Mouse (Mus musculus): Measurements from ENCODE around the gene Pank2. TPM values are rescaled to one million over a fixed set of nuclear protein-coding genes. Genes with fewer than 3 reads are reported as not detected.
A peak's percentile ranks its signal among the peaks of the same experiment; 100 is the strongest.
"Not testable (repeated sequence)": the region's sequence is repeated elsewhere in the genome, so short reads cannot be mapped to it uniquely, and the experiment has no call there.

Gene Pank2
- polyA plus RNA-seq (2012), result 2.3 and 3.0 TPM in 2 replicates

DNA sequence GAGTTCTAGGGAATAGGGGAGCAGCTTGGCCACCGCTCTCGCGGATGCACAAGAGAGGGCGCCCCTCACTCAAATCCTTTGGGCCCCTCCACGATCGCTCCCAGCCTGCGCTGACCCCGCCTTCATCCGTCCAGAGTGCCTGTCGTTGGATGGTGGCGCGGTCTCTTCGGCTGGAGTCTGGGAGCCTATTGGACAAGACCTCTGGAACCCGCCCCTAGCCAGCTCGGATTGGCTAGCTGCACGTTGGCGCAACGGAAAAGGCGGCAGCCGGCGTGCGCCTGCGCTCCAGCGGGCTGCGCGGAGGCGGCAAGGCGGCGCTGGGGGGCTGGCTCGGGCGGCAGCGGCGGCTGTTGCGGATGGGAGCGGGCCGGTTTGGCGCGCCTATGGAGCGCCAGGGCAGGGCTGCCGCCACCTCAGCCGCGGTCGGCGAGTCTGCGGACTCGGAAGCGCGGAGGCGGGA lies at the start of gene Pank2:
Pank2 (plus strand) TSS at position 283 of the 460 bp plus-strand sequence.
- no peaks in the 10 kb centered on the region for H3K9me3 ChIP-seq (ENCODE audit: control insufficient read depth, low read length)
- no peaks in the 10 kb centered on the region for H3K27me3 ChIP-seq (ENCODE audit: control insufficient read depth)
- TF ChIP-seq TAL1 (IDR thresholded peaks at IDR 0.05; ENCODE audit: low read length) (no peak), GATA1 (IDR thresholded peaks at IDR 0.05; ENCODE audit: low read length) (no peak)
- peak within 1 kb of the TSS; percentile 92 for H3K4me3 ChIP-seq (replicated peaks)
- peaks cover 28% of the 10 kb centered on the region for H3K36me3 ChIP-seq (ENCODE audit: control insufficient read depth)
- peaks cover 74% of the 10 kb centered on the region for H3K4me1 ChIP-seq (ENCODE audit: control insufficient read depth)

DNA sequence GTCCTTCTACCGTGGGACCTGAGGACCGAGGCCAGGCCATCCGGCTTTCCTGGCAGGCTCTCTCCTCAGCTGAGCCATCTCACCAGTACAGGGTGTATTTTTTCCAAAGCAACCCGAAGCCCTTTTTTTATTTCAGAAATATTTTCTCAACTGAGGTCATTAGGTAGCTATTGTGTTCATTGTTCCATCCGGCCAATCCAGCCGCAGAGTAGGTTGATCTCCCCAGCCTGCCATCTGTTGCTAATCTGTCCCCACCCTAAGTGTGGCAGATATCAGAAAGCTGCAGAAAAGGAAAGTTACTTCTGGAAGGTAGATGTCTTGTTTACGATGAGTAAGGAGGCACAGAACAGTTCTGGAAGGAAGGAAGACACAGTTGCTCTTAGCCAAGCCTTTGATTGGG lies 48.5 kb upstream of the Pank2 start:
- Histone ChIP-seq H3K36me3 (ENCODE audit: control insufficient read depth) (peaks cover 52% of the 10 kb centered on the region), H3K4me1 (ENCODE audit: control insufficient read depth) (peaks cover 92% of the 10 kb centered on the region), H3K27me3 (ENCODE audit: control insufficient read depth) (no peaks in the 10 kb centered on the region), H3K4me3 (replicated peaks) (peak overlapping the region; percentile 56), H3K9me3 (ENCODE audit: control insufficient read depth, low read length) (no peaks in the 10 kb centered on the region)
- TF ChIP-seq GATA1 (IDR thresholded peaks at IDR 0.05; ENCODE audit: low read length), result peak; percentile 96
- TF ChIP-seq TAL1 (IDR thresholded peaks at IDR 0.05; ENCODE audit: low read length), result peak; percentile 90

DNA sequence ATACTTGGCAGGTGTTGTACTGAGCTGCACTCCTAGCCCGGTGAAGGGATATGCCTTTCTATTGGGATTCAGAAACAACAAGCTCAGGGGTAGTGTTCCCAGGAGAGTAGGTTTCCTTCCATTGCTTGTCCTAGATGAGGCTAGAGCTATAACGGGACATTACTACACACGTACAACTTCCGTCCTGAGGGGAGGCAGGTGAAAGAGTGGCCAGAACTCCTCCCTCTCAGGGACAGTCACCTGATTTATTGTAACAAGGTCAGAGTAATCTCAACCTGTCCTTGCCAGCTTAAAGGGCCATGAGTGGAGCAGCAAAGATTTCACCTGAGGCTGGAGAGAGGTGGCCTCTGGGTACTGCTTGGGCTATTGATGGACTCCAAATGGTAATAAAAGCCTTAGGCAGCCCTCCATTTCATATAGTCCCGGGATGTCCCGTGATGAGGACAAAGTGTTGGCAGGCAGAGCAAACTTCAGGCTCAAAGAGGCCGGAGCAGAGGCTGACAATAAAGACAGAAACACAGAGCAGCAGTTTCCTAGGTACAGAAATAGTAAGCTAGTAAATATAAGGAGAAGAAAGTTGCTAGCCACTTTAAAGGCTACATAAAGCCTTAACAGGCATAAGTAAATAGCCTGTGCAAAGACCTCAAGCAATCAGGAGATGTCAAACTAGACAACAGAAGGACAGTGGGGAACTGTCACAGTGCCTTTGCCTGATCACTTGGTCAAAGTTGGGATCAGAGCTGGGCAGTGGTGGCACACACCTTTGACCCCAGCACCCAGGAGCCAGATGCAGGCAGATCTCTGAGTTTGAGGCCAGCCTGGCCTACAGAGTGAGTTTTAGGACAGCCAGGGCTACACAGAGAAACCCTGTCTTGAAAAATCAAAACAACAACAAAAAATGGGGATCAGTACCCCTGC lies 46.1 kb upstream of the Pank2 start:
- Histone ChIP-seq H3K36me3 (ENCODE audit: control insufficient read depth) (peaks cover 50% of the 10 kb centered on the region), H3K4me3 (replicated peaks) (no peak overlapping the region), H3K9me3 (ENCODE audit: control insufficient read depth, low read length) (no peaks in the 10 kb centered on the region), H3K27me3 (ENCODE audit: control insufficient read depth) (no peaks in the 10 kb centered on the region), H3K4me1 (ENCODE audit: control insufficient read depth) (peaks cover 91% of the 10 kb centered on the region)
- TF ChIP-seq GATA1 (IDR thresholded peaks at IDR 0.05; ENCODE audit: low read length), result no peak
- TF ChIP-seq TAL1 (IDR thresholded peaks at IDR 0.05; ENCODE audit: low read length), result no peak

DNA sequence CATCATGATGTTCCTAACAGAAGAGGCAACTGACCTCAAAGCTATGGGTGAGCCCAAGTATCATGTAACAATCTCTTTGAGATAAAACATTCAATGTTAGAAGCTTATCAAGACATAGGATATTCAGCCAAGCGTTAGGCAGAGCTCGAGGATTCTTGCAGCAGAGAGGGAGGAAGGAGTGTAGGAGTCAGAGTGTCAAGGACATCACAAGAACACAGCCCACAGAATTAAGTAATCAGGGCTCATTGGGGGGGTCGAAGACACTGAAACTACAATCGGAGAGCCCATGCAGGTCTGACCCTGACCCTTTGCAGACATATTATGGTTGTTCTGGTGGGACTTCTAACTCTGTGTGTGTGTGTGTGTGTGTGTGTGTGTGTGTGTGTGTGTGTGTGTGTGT lies 42.3 kb upstream of the Pank2 start:
- H3K9me3 ChIP-seq (ENCODE audit: control insufficient read depth, low read length), result peaks cover 2% of the 10 kb centered on the region; the same call in 1 of the 2 replicates
- peaks cover 27% of the 10 kb centered on the region for H3K36me3 ChIP-seq (ENCODE audit: control insufficient read depth)
- no peaks in the 10 kb centered on the region for H3K27me3 ChIP-seq (ENCODE audit: control insufficient read depth)
- H3K4me1 ChIP-seq (ENCODE audit: control insufficient read depth), result peaks cover 91% of the 10 kb centered on the region
- TF ChIP-seq GATA1 (IDR thresholded peaks at IDR 0.05; ENCODE audit: low read length), result no peak
- TF ChIP-seq TAL1 (IDR thresholded peaks at IDR 0.05; ENCODE audit: low read length), result no peak
- H3K4me3 ChIP-seq (replicated peaks), result no peak overlapping the region

DNA sequence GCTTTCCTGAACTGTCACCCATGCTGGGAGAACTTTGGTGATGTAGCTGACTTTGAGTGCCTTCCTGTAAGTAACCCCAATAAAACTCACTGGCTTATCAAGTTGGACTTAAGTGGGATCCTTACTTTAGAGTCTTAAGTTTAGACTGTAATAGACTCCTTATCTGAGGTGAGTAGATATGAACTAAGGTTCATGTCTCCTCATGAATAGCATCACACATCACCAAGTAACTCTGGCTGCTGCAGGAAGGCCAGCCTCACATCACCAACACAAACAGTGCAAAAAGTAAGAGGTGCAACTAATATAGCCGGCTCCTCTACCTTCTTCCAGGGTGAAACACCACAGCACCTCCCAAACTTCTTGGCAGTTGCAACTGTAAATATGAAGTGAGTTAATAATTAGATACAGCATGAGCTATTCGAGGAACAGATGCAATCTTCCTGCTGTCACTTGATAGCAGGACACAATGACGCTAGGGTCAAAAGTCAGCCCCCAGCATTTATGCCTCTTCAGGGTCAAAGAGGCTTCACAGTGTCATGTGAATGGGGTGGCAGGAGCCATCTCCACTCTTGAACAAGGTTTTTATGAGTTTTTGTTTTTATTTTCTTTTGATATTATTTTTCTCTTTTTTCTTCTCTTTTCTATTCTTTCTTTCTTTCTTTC lies 40.3 kb upstream of the Pank2 start:
- TF ChIP-seq GATA1 (IDR thresholded peaks at IDR 0.05; ENCODE audit: low read length), result no peak
- no peak for TF ChIP-seq TAL1 (IDR thresholded peaks at IDR 0.05; ENCODE audit: low read length)
- Histone ChIP-seq H3K4me3 (replicated peaks) (no peak overlapping the region), H3K9me3 (ENCODE audit: control insufficient read depth, low read length) (peaks cover 2% of the 10 kb centered on the region; the same call in 1 of the 2 replicates), H3K4me1 (ENCODE audit: control insufficient read depth) (peaks cover 91% of the 10 kb centered on the region), H3K27me3 (ENCODE audit: control insufficient read depth) (no peaks in the 10 kb centered on the region), H3K36me3 (ENCODE audit: control insufficient read depth) (peaks cover 15% of the 10 kb centered on the region)

DNA sequence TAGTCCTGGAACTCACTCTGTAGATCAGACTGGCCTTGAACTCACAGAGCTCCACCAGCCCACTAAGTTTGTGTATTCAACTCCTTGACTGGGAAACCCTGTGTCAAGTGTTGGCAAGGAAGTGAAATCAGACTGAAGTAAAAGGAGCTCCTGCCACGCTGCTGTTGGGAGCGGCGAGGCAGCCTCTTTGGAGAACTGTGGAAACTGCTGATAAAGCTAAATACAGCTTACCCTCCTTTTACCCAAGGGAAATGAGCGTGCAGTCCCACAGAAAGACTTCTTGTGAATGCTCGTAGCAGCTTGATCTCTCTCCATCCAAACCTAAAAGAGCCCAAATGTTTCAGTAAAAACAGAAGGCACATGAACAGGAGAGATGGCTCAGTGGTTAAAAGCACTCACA lies 39.7 kb upstream of the Pank2 start:
- peaks cover 2% of the 10 kb centered on the region; the same call in 1 of the 2 replicates for H3K9me3 ChIP-seq (ENCODE audit: control insufficient read depth, low read length)
- H3K4me1 ChIP-seq (ENCODE audit: control insufficient read depth), result peaks cover 91% of the 10 kb centered on the region
- peak overlapping the region; percentile 19 for H3K4me3 ChIP-seq (replicated peaks)
- H3K36me3 ChIP-seq (ENCODE audit: control insufficient read depth), result peaks cover 15% of the 10 kb centered on the region
- TF ChIP-seq GATA1 (IDR thresholded peaks at IDR 0.05; ENCODE audit: low read length) (no peak), TAL1 (IDR thresholded peaks at IDR 0.05; ENCODE audit: low read length) (no peak)
- H3K27me3 ChIP-seq (ENCODE audit: control insufficient read depth), result no peaks in the 10 kb centered on the region

DNA sequence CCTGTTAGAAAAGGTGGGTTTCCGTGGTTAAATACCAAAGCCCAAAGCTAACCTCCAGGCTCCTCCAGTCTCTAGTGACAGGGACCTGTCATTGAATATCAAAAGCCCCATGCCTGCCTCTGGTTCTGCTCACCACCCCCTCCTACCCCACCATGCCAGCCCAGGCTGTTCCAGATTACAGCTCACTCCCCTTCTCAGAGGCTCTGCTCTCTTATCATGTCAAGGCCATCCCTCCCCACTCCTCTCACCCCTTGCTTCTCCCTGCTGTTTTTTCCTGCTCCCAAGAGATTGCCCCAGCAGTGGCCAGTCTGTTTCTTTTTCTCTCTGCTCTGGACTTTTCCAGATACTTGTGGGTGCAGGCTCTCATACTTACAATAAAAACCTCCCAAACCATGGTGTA lies 38.7 kb upstream of the Pank2 start:
- peak; percentile 81 for TF ChIP-seq GATA1 (IDR thresholded peaks at IDR 0.05; ENCODE audit: low read length)
- peak; percentile 83 for TF ChIP-seq TAL1 (IDR thresholded peaks at IDR 0.05; ENCODE audit: low read length)
- no peaks in the 10 kb centered on the region for H3K27me3 ChIP-seq (ENCODE audit: control insufficient read depth)
- H3K4me1 ChIP-seq (ENCODE audit: control insufficient read depth), result peaks cover 87% of the 10 kb centered on the region
- peaks cover 14% of the 10 kb centered on the region for H3K36me3 ChIP-seq (ENCODE audit: control insufficient read depth)
- peak overlapping the region; percentile 10 for H3K4me3 ChIP-seq (replicated peaks)
- H3K9me3 ChIP-seq (ENCODE audit: control insufficient read depth, low read length), result peaks cover 2% of the 10 kb centered on the region; the same call in 1 of the 2 replicates

DNA sequence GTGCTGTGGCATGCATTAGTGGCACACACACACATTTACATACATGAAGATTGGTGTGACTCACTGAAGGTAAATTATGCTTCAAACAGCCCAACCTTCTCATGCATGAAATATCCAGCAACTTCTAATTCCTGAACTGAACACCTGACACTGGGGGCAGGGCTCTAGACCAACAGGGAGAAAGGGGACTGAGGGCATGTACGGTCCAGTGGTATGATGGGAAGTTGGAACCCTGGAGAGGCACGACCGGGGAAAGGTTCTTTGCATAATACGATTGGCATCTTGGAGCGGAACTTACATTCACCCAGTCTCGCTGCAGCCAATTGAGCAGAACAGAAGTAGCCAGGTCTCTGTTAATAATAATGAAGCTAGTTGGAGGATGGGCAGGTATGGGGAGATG lies 37.1 kb upstream of the Pank2 start:
- no peak overlapping the region for H3K4me3 ChIP-seq (replicated peaks)
- peaks cover 2% of the 10 kb centered on the region; the same call in 1 of the 2 replicates for H3K9me3 ChIP-seq (ENCODE audit: control insufficient read depth, low read length)
- H3K4me1 ChIP-seq (ENCODE audit: control insufficient read depth), result peaks cover 81% of the 10 kb centered on the region
- H3K36me3 ChIP-seq (ENCODE audit: control insufficient read depth), result peaks cover 14% of the 10 kb centered on the region
- H3K27me3 ChIP-seq (ENCODE audit: control insufficient read depth), result no peaks in the 10 kb centered on the region
- TF ChIP-seq TAL1 (IDR thresholded peaks at IDR 0.05; ENCODE audit: low read length) (no peak), GATA1 (IDR thresholded peaks at IDR 0.05; ENCODE audit: low read length) (no peak)

DNA sequence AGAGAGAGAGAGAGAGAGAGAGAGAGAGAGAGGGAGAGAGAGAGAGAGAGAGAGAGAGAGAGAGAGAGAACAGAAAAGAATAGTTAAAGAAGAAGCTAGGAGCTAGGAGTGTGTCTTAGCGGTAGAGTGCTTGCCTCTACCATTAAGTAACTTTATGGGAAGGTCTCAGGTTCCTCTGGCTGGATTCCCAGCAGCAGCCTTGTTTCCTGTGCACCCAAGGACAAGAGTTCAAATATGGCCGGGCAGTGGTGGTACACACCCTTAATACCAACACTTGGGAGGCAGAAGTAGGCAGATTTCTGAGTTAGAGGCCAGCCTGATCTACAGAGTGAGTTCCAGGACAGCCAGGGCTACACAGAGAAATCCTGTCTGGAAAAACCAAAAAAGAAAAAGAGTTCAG lies 35.6 kb upstream of the Pank2 start:
- H3K9me3 ChIP-seq (ENCODE audit: control insufficient read depth, low read length); H3K27me3 ChIP-seq (ENCODE audit: control insufficient read depth); H3K4me3 ChIP-seq (replicated peaks): not testable (repeated sequence)
- Histone ChIP-seq H3K36me3 (ENCODE audit: control insufficient read depth) (peaks cover 11% of the 10 kb centered on the region), H3K4me1 (ENCODE audit: control insufficient read depth) (peaks cover 78% of the 10 kb centered on the region)

Measured in erythroblast, embryonic 14.5 days (primary cell).